Mouse (Mus musculus) heart, embryonic 14.5 days (tissue): ENCODE data around the gene Sspn. TPM values are rescaled to one million over a fixed set of nuclear protein-coding genes. Genes with fewer than 3 reads are reported as not detected.
A peak's percentile ranks its signal among the peaks of the same experiment; 100 is the strongest.

Experiments
- ATAC-seq: fragments of 200-750 bp; cut with Nextera tagmentation; 2 replicates; pipeline ENCODE4 v1.8.0; 2017; ENCODE audit warnings: low read depth, moderate TSS enrichment; ENCODE audit not compliant: insufficient number of reproducible peaks, insufficient read depth, low FRiP score
- H3K27ac ChIP-seq, 2 experiments: fragments of 200-500 bp in 1 of 2; fragments of 300-500 bp in 1 of 2; sonication (generic) in 1 of 2; replicated peaks in 1 of 2; 2 replicates each; pipeline ENCODE4 v1.5.1; 2012 to 2014; ENCODE audit warnings: low read depth in 2 of 2, low read length in 2 of 2, control low read depth in 1 of 2, mild to moderate bottlenecking in 1 of 2, mixed read lengths in 1 of 2; ENCODE audit not compliant: control insufficient read depth in 1 of 2, insufficient read depth in 1 of 2
- H3K27me3 ChIP-seq: fragments of 300-500 bp; sonication (generic); 2 replicates; pipeline ENCODE4 v1.6.1; 2014; ENCODE audit warnings: mild to moderate bottlenecking, low read length, control low read depth; ENCODE audit not compliant: control insufficient read depth, insufficient read depth
- H3K36me3 ChIP-seq: fragments of 300-500 bp; sonication (generic); 2 replicates; pipeline ENCODE4 v1.6.1; 2014; ENCODE audit warnings: mild to moderate bottlenecking, control low read depth, low read length, mixed read lengths; ENCODE audit not compliant: control insufficient read depth, insufficient read depth
- H3K4me1 ChIP-seq, 2 experiments: fragments of 200-500 bp in 1 of 2; fragments of 300-500 bp in 1 of 2; sonication (generic) in 1 of 2; 2 replicates each; pipeline ENCODE4 v1.6.1; 2012 to 2014; ENCODE audit warnings: low read length in 2 of 2, control low read depth in 1 of 2, mixed read lengths in 1 of 2; ENCODE audit not compliant: control insufficient read depth in 2 of 2, insufficient read depth in 2 of 2
- H3K4me2 ChIP-seq: fragments of 300-500 bp; sonication (generic); 2 replicates; pipeline ENCODE4 v1.6.1; 2014; ENCODE audit warnings: mild to moderate bottlenecking, low read length
- H3K4me3 ChIP-seq, 2 experiments: fragments of 200-500 bp in 1 of 2; fragments of 300-500 bp in 1 of 2; sonication (generic) in 1 of 2; 2 replicates each; pipeline ENCODE4 v1.5.1; 2012 to 2014; ENCODE audit warnings: low read length in 2 of 2, mild to moderate bottlenecking in 2 of 2, control low read depth in 1 of 2, low read depth in 1 of 2, moderate library complexity in 1 of 2; ENCODE audit not compliant: control insufficient read depth in 1 of 2, insufficient read depth in 1 of 2
- H3K9ac ChIP-seq: fragments of 300-500 bp; sonication (generic); 2 replicates; pipeline ENCODE4 v1.6.1; 2014; ENCODE audit warnings: mild to moderate bottlenecking, low read length
- H3K9me3 ChIP-seq: fragments of 300-500 bp; sonication (generic); 2 replicates; pipeline ENCODE4 v1.6.1; 2016; ENCODE audit warnings: low read length, control low read depth; ENCODE audit not compliant: control insufficient read depth
- WGBS: fragments of 180-500 bp; shearing (Covaris S2); extraction: QIAGEN DNeasy Blood & Tissue Kit; methylation state at CpG from one replicate; pipeline ENCODE4 v1.1.7; 2014; 5-methylcytosine and 5-hydroxymethylcytosine counted together
- polyA plus RNA-seq: library from polyadenylated mRNA; unstranded; fragments of >200 nt; fragmentation: Nextera tagmentation; extraction: Ambion mirVana; gene quantifications from 2 replicates; pipeline ENCODE4 v1.2.1, GENCODE M21; 2014

Gene Sspn
- polyA plus RNA-seq, 1 experiment from 2014 or later: 66.4 TPM

DNA sequence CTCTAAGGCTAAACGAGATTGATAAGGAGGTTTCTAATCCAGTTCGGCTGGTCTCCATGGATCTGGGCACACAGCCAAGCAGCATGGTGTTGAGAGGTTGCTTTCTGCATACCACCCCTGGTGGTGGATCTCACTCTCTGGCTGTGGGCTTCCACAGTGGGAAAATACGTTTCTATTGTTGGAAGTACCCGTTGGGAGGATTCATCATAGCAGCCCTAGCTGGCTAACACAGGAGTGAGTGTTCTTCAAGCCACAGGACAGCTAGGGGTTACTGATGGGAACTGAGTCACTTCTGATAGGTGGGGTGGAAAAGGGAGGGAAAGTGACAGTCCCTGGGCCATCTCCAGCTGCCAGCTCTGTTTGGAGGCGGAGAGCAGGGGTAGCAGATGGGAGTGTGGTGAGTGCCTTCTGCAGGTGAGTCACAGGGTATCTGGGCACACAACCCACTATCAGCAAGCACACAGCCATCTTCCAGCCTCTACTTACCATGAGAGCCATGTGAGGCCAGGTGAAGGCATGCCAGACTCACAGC, 77.1 kb downstream of the Sspn start:
- Histone ChIP-seq H3K27ac (peak overlapping the region; percentile 54 to 78), H3K9me3 (no peaks in the 10 kb centered on the region), H3K4me3 (no peak overlapping the region), H3K4me2 (0 out of 2 replicates have a peak overlapping the region, but pooled peaks have one; percentile 19), H3K36me3 (no peaks in the 10 kb centered on the region), H3K4me1 (peaks cover 46 to 50% of the 10 kb centered on the region in 2 experiments), H3K9ac (0 out of 2 replicates have a peak overlapping the region, but pooled peaks have one; percentile 8), H3K27me3 (no peaks in the 10 kb centered on the region)
- ATAC-seq: peak; percentile 40
- 20% methylated on average over 5 of the region's 5 CpGs for WGBS

DNA sequence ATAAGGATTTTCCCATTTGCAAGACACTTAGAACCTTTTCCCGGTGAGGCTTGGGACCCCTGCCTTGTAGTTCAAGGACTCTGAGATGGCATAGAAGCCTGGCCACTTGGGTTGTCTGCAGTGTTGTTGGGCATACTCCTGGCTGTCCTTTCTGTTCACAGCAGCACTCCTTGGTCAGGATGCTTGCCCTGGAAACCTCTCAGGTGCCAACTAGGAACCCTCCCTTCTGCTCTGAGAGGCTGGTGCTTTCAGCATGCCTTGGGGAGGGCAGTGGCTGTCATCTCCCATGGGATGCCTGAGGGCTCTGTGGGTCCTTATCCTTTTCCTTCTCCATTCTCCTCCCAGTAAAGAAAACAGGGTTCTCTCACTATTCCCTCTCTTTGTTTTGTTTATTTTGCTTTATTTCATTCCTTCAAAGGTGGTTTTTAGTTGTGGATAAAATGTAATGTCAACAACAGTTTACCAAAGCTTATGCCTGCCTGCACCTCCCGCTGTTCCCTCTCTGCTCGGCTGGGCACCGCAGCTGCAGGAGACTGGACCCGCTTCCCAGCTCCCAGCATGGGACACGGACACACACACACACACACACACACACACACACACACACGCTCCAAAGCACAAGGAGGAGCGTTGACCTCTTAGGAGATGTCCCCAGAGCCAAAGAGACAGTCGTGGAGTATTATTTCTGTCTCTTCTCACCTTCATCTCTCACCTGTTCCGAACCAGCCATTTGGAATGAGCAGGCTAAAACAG, 77.9 kb downstream of the Sspn start:
- H3K9me3 ChIP-seq: no peaks in the 10 kb centered on the region
- H3K27ac ChIP-seq: peak overlapping the region in 1 of 2 experiments; percentile 78; a peak in 1 of 4 replicates
- peaks cover 43 to 46% of the 10 kb centered on the region in 2 experiments for H3K4me1 ChIP-seq

GRCm38 (mm10) chr6:146010093-146010764, 78.8 kb downstream of the Sspn start:
- Histone ChIP-seq H3K36me3 (no peaks in the 10 kb centered on the region), H3K4me2 (no peak overlapping the region), H3K4me3 (no peak overlapping the region), H3K9ac (peak overlapping the region; percentile 38; the same call in 1 of the 2 replicates), H3K27ac (peak overlapping the region; percentile 58 to 68), H3K9me3 (no peaks in the 10 kb centered on the region), H3K27me3 (no peaks in the 10 kb centered on the region), H3K4me1 (peaks cover 43 to 44% of the 10 kb centered on the region in 2 experiments)
- ATAC-seq: peak; percentile 31; the same call in 1 of the 2 replicates
- 37% methylated on average over 12 of the region's 12 CpGs for WGBS

More for the DNA sequence above, 77.9 kb downstream of the Sspn start:
- 0 out of 2 replicates have a peak overlapping the region, but pooled peaks have one; percentile 8 for H3K9ac ChIP-seq
- no peak overlapping the region for H3K4me2 ChIP-seq
- 82% methylated on average over 10 of the region's 10 CpGs for WGBS
- no peaks in the 10 kb centered on the region for H3K27me3 ChIP-seq
- no peaks in the 10 kb centered on the region for H3K36me3 ChIP-seq
- no peak for ATAC-seq
- H3K4me3 ChIP-seq: no peak overlapping the region

DNA sequence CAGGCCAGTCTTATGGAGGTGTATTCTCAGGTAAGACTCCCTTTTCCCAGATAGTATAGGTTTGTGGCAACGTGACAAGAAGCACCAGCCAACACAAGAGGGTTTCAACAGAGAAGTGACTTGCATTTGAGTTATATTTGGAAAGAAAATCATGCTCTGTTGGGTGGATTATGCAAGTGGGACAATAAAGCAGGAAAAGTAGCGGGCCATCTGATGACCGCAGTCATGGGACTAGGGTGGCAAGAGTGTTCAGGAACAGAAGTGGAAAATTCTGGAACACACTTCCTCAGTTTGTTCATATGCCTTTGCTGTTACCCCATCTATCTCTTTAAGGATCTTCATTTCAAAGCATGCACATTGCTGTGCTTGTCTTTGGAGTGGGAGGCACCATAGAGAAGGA, 82.9 kb downstream of the Sspn start:
- Histone ChIP-seq H3K27me3 (no peaks in the 10 kb centered on the region), H3K9ac (no peak overlapping the region), H3K4me1 (peaks cover 17 to 18% of the 10 kb centered on the region in 2 experiments), H3K27ac (no peak overlapping the region), H3K9me3 (no peaks in the 10 kb centered on the region), H3K4me3 (no peak overlapping the region), H3K4me2 (no peak overlapping the region), H3K36me3 (no peaks in the 10 kb centered on the region)
- ATAC-seq: no peak
- WGBS: 92% methylated on average over 3 of the region's 3 CpGs

Other genes with a start within 250 kb of the Sspn start
- gene Rassf8, start 184.9 kb upstream of the Sspn start, polyA plus RNA-seq: 12.7 and 15.7 TPM in 2 replicates
- 6.6 and 8.6 TPM in 2 replicates for gene Bhlhe41, start 66.1 kb upstream of the Sspn start, polyA plus RNA-seq